Mouse (Mus musculus) ovary, adult 18-20 months (tissue): ENCODE results near the gene Mov10.
"Not testable (repeated sequence)": the region's sequence is repeated elsewhere in the genome, so short reads cannot be mapped to it uniquely, and the experiment has no call there.

Experiments
- DNase-seq: peaks from one replicate; pipeline ENCODE4 v3.0.0; 2022; ENCODE audit warnings: low spot score, mixed read lengths

Mov10 gene

DNA sequence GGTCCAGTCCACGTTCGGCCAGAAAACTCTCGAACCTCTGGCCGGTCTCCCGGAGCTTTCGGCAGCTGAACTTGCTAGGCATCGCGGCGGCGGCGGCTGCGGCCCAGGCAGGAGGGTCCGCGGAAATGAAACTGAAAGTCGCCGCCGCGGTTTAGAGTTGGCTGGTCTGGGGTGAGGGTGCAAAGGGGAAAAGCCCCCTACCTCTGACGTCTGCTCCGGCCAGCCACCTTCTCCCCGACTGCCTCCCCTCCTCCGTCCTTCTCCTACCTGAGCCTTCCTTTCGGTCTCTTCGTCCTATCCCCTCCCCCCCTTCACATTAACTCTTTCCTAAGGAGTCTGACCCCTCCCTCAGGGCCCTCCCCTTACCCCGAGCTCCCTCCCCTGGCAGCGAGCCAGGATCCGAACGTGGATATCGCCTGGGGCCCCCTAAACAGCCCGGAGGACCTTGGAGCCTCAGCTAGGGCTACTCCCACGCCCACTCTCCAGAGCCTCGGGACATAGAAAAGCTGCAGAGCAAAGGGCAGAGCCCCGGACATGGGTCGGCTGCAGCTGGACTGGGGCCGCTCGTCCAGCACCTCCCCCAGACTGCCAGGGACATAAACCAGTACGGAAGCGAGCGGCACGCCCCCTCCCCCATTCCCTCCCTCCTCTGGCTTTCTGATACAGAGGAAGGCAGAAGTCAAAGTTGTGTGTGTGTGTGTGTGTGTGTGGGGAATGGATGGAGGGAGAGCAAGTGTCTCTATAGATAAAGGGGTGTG, at the start of gene Mov10:
Mov10 (minus strand) TSS at position 573 of the 758 bp plus-strand sequence.
- DNase-seq = peak; percentile 82

DNA sequence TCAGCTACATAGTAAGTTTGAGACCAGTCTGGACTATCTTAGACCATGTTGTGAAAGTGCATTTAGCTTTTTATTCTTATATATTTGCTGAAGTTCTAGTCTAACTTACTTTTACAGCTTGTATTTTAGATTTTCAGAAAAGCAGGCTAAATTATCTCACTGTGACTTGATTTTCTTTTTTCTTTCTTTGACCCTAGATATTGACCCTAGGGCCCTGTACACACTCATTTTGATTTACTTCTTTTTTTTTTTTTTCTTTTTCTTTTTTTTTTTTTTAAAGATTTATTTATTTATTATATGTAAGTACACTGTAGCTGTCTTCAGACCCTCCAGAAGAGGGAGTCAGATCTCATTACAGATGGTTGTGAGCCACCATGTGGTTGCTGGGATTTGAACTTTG, 48.3 kb upstream of the Mov10 start:
- not testable (repeated sequence) for DNase-seq

DNA sequence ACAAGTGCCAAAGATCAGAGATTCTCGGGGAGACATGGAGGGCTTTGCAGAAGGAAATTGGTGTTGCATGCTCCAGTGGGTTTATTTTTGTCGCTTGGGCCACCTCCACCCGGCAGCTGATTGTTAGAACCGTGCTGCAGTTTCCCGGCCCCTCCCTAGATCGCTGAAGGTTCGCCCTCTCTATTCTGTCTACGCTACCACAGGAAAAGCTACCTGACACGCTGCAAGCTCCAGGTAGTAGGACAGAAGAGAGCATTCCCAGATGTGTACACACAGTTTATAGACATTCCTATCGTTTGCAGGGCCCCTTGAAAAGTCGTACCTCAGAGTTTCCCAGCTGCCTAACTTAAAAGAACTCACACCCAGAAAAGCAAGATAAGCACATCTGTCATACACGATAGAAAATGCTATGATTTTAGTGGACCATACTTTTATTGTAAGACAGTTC, 47.0 kb upstream of the Mov10 start:
- DNase-seq = no peak

DNA sequence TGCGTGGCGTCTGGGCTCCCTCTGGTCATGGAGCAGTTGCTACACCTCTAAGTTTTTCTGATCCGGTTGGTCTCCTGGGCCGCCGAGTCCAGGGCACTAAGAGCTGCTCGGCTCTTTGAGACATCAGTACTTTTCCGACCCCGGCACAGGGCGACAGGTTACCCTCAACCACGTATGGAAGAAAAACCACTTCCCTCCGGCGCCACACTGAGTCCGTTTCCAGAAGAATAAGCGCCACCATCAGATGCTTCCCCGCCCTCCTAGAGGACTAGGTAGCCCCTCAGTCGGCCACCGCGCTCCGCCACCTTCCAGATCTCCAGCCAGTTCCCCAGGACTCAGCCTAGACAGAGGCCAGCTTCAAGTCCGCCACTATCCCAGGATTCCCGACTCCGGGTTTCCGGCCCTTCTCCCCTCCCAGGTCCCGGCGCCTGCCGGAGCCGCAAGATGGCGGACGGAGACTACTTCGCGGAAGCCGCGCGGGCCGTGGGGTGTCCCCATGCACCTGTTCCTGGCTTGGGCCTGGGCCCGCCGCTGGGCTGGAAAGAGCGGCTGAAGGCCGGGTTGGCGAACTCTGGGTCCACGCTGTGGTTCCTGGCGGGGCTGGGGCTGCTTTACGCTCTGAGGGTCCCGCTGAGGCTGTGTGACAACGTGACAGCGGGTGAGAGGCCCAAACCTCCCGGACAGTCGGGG, 46.4 kb upstream of the Mov10 start:
- peak; percentile 81 for DNase-seq

DNA sequence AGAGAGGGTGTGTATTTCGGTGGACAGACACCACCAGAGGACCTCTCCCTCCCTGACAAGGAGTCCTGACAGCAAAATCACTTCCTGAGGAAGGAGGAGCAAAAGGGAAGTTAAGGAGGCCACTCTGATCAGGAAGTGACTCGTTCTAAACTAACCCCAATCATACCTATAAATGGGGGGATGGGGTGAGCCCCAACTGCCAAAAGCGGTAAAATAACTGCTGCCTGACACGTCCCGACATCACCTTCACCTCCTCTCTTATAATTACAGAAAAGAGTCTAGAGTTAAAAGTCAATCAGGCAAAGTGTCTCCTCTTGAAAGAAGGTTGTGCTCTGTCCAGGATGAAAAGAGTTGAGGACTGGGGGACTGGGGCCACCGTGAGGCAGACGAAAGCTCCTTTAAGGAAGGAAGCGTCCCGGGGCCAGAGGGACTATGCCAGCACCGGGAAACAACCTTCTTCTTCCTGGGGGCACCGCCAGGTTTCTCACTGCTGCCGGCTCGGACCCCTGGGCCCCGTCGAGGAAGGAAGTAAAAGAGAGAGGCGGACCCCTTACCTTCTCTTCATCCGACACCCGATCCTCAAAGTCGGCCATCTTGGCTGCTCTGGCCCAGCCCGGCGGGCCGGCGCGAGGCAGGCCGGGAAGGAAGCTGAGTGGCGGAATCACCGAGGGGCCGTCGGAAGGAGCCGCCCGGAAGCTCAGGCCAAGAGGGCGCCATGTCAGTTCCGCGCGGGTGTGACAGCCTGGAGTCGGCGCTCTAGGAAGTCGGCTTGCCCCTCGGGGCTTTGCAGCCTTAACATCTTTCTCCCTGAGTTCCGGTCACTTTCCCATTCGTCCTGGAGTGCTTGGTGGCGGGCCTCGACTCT, 45.7 kb upstream of the Mov10 start, which contains the start of the genes St7l and Capza1:
St7l (plus strand) TSS at position 220 of the 865 bp plus-strand sequence.
Capza1 (minus strand) TSS at position 720 of the 865 bp plus-strand sequence.
- peak; percentile 84 for DNase-seq

DNA sequence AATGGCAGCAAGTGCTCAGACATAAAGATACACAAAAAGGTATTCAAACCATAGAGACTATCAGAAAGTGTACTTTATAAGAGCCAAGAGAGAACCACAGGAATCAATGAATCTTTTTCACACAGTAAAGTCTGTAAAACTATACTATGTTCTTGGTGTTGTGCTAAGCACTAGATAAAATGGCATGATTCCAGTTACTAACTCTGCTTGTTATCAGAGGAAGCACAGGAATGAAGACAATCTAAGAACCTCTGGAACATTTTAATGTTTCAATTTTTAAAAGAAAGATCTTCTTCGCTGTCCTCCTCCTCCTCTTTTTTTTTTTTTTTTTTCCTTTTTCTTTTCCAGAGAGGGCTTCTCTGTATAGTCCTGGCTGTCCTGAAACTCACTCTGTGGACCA, 40.2 kb upstream of the Mov10 start:
- no peak for DNase-seq

DNA sequence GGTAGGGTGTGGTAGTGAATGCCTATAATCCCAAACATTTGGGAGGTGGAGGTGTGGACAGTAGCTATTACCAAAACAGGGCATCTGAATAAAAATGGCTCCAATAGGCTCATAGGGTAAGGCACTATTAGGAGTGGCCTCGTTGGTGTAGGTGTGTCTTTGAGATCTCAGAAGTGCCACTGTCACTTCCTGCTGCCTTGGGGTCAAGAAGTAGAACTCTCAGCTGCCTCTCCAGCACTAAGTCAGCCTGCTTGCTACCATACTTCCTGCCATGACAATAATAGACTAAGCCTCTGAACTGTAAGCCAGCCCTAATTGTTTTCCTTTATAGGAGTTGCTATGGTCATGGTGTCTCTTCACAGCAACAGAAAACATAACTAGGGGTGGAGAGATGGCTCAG, 37.7 kb upstream of the Mov10 start:
- DNase-seq = no peak

DNA sequence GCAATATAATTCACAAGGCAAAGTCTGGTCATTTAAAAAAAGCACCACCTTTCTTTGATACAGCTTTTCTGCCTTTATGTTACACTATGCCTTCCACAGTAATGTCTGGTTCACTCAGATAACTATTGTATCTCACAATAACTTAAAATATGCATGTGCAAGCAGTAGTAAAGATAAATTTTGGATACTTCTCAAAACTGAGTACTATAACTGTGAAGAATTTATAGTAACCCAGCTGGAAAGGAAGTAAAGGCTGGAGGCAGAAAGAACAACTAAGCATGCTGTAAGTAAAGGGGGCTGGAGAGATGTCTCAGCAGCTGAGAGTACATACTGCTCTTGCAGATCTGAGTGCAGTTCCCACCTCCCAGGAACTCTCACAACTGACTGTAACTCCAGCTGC, 36.5 kb upstream of the Mov10 start:
- DNase-seq = no peak

DNA sequence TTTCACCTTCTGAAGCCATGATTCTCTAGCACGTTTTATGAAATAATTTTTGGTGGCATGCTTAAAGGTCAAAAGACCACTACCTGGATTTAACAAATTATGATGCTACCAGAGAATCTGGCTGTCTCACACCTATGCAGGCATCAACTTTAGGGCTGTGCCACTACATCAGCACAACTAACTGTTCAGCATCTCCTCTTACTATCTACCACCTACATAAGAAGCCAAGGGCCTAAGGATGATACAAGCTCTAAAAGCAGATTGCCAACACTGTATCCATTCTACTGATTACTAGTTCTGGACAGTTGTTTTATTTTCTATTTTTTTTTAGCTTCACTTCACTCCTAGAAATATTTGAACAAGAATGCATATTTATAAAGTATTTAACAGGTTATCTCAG, 36.1 kb upstream of the Mov10 start:
- DNase-seq = no peak

DNA sequence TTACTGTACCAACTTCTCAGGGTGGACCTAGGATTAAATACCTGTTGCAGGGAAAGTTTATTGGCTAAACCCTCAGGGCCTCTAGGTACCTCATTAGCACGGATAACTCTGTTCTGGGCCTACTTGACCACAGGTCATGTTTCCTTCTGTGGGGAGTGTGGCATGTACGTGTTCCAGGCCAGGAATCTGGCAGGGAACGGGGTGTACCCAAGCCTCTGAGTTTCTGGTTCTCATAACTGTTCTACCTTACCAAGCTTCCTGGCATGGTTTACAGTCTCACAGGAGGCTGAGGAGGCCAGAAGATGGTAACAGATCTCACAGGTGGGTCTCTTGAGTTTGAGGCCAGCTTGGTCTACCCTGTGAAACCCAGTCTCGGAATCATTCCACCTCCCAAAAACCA, 28.2 kb upstream of the Mov10 start:
- DNase-seq = no peak

DNA sequence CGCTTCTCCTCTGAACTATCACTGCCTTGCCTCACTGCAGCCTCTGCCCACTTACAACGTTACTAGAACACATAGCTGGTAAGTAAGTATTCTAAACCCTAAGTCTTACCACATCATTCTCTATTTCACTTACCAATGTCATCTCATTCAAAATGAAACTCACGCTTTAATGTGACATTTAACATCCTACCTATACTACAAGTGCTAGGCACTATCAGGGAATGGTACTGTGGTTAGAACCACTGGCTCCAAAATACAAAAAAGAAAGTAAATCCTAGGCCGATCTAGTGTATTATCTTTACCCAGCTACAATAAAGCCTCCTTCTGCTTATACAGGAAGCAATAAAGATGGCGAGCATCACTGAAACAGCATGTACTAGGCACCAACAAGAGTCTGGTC, 22.7 kb upstream of the Mov10 start:
- no peak for DNase-seq

DNA sequence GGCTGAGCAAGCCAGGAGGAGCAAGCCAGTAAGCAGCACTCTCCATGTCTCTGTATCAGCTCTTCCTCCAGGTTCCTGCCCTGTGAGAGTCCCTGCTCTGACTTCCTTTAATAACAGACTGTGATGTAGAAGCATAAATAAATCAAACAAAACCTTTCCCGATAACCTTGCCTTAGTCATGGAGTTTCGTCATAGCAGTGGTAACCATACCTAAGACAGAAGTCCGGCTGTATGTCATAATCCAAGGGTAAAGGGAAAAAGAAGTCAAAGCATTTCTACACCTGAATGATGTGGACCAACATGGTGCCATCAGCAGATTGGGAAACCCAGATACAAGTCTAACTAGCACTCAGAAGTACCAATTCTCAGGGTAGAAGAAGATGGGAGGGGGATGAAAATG, 17.4 kb upstream of the Mov10 start:
- no peak for DNase-seq

DNA sequence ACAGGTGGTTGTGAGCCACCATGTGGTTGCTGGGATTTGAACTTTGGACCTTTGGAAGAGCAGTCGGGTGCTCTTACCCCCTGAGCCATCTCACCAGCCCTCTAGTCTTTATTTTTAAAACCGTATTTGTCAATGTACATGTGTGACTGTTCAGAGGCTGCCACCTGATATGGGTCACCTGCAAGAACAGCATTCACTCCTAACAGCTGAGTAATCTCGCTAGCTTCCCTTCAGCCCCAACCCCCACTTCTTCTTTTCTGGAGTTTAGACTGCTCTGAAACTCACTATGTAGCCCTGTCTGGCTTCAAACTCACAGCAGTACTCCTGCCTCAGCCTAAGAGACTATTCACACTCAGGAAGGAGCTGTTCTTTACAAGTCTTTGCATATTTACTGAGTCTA, 4.0 kb upstream of the Mov10 start:
- no peak for DNase-seq

DNA sequence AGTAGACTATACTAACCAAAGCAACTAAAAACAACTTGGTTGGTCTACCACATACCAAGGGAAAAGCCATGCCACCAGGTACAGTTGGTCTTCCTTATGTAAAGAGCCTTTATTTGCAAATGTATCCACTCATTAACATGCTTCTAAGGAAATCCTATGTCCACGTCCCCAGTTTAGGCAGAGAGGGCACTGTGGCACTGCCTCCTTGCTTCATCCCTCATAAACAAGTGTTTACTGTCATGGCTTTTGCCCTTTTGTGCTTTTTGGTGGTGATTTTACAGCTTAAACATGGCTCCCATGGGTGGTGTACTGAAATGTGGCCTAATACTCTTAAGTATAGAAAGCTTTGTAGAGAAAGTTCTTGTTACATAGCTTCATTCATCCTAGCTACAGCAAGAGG, 2.1 kb upstream of the Mov10 start:
- DNase-seq = no peak

DNA sequence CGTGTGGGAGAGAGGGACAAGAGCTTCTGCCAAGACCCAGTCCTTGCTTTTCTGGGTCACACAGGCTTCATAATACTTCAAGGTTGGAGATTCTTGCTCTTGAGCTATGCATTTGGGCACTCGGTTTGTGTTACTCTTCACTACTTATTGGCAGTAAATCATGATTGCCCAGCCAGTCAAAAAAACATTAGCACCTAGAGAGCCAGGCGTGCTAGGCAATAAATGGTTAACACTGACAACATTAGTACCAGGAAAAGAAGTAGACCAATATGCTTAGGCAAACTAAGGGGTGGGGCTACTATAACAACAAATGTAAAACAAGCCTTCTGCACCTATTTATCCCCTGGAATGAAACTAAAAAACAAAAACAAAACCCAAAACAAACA, 379 bp upstream of the Mov10 start:
- DNase-seq = no peak

DNA sequence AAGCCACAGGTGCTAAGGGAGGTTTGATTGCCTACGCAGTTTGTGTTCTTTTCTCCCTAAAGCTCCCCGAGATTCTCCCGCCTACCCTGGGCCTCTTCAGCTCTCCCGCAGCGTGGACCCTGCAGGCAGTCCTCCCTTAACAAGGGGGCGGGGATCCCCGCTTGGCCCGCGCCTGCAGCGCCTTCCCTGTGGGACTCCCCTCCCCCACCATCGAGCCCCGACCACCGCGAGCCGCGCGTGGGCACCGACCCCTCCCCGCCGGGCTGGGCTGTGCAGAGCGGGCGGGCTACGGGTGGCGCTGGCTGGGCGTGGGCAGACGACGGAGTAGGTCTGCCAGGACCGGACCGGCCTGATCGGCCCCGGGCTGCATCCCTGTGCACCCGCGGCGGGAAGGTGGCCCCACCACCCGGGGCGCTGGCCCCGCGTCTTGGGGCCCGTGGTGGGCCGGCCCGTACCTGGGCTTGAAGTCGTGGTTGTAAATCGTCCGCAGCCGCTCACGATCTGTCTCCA, 827 bp downstream of the Mov10 start:
- DNase-seq = peak; percentile 43

DNA sequence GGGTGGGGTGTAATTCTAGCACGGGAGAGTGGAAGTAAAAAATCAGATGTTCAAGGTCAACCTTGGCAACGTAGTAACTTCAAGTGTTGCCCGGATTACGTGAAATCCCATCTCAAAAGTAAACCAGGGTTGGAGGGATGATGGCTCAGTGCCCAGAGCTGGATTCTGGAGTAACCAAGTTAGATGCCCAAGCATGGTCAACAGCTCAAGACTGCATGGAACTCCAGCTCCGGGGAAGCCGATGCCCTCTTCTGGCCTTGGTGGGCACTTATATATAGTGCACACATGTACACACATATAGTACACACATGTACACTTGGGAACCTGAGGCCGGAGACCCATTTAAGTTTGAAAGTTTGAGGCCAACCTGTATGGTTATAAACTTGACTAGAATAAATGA, 2.2 kb downstream of the Mov10 start:
- no peak for DNase-seq

DNA sequence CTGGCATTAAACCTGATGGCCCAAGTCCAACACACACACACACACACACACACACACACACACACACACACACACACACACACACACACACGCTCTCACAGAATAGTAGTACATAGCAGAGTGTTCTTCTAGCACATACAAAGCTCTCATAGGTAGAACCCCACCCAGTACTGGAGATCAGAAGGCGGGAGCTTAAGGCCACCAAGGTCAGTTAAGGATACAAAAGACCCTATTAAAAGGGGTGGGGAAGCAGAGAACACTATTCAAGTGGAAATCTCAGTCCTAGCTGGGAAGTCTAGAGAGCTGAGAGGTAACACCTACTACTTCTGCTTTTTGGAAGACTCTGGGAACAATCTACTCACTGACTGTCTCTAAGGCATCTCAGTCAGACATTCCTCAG, 3.0 kb downstream of the Mov10 start:
- DNase-seq = no peak

DNA sequence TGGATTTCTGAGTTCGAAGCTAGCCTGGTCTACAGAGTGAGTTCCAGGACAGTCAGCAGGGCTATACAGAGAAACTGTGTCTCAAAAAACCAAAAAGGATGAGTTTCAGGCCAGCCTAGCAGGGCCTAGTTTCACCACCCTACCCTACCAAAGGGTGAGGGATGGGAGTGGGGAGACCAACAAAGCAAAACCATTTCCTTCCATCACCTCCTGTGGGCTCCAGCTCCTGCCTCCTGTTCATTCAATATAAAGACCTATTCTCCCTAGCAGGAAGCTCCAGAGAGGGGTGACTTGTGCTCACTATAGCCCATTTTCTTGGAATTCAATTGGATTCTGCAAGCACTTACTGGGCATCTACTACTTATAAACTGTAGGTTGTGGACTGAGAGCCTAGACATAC, 3.6 kb downstream of the Mov10 start:
- DNase-seq = no peak

DNA sequence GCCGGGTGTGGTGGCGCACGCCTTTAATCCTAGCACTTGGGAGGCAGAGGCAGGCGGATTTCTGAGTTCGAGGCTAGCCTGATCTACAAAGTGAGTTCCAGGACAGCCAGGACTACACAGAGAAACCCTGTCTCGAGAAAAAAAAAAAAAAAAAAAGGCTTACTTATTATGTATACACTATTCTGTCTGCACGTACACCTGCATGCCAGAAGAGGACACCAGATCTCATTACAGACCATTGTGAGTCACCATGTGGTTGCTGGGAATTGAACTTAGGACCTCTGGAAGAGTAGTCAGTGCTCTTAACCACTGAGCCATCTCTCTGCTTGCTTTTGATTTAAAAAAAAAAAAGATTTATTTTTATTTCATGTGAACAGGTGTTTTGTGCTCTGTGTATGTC, 5.1 kb downstream of the Mov10 start:
- not testable (repeated sequence) for DNase-seq

DNA sequence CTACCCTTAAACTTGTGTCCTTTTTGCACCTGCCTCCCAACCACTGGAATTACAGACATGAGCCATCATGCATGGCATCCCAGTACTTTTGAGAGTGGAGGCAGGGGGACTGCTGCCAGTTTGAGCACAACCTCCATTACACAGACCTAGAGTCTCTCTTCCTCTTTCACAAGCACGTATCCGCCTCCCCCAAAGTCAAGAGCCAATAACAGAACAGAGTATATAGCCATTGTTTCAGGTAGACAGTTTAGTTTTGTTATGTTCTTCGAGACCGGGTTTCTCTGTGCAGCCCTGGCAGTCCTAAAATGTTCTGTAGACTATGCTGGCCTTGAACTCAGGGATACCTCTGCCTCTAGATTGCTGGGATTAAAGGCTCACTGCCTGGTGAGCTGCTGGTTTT, 6.1 kb downstream of the Mov10 start:
- no peak for DNase-seq

DNA sequence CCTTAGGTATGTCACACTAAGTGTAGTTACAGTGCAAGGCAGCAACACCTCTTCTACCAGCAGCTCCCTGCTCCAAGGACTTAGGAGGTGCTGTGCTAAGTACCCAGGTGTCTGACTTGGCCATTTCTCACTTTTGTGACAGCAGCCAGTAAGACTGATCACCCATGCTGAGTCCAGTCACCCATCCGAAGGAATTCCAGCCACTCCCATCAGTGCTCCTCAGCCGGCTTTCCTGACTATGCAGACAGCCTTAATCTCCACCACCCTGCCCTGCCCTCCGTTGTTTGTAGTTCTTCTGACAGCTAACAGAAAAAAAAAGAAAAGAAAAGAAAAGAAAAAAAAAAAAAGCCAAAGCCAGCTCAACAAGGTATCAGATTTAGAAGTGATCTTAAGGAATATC, 6.6 kb downstream of the Mov10 start:
- DNase-seq = no peak
